Mouse (Mus musculus): ENCODE results near the gene Olfr406. TPM values are rescaled to one million over a fixed set of nuclear protein-coding genes. Genes with fewer than 3 reads are reported as not detected.

The Olfr406 gene
- not detected for total RNA-seq (2021)

DNA sequence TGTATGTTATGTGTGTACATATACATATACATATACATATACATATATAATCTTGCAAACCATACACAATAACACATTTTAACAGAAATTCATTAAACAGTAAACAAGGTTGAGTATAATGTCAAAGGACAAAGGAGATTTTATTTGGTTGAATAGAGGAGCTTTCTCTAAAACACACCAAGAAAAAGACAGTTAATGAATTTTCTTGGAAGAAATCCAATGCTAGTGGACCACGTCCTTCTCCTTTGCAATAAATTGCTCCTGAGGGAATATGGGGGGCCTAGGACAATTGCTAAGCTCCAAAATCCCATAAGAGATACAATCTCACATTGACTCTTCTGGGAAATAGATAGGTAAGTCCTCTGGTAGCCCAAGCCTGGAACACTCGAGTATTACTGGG lies at the start of gene Olfr406:
Olfr406 (plus strand) TSS at position 301 of the 400 bp plus-strand sequence.
- no peak for DNase-seq
- intact Hi-C loops (cut with DNase I): no loop called here

DNA sequence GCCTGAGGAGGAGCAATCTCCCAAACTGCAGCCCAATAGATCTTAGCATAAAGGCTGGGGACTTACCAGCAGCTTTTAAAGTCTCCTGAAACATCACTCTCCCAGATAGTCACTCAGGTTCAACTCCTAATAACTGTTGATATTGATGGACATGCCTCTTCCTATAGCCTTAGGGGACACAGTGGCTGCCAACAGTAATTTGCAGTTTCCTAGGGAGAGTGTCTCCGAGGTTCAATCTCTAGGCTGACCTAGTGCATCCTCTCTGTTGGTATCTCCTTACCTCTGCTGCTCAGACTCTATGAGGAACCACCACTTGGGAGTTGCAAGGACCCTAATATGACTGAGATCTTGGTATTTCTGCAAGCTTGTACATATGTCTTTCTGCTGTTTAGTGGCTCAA lies 48.3 kb upstream of the Olfr406 start, which contains the start of gene Olfr43:
Olfr43 (minus strand) TSS at position 101 of the 400 bp plus-strand sequence.
- DNase-seq: no peak
- intact Hi-C loops (cut with DNase I): no loop called here

DNA sequence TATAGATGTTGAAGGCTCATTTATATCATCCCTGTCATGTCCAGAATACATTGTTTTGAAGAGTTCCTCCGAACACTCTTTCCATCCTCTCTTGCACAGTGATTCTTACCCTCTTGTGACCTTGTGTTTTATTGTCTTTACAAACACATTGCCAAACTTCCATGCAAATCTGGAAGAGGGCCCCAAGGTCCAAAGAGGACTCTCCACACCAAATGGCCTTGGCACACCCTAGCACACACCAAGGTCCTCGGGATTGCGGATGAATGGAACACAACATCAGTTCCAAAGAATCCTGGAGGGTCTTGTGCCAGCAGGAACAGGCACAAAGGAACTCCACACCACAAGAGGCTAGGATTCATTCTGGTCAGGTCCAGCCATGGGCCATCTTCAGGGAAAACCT lies 18.4 kb upstream of the Olfr406 start:
- no peak for DNase-seq
- intact Hi-C loops (cut with DNase I): no loop called here

DNA sequence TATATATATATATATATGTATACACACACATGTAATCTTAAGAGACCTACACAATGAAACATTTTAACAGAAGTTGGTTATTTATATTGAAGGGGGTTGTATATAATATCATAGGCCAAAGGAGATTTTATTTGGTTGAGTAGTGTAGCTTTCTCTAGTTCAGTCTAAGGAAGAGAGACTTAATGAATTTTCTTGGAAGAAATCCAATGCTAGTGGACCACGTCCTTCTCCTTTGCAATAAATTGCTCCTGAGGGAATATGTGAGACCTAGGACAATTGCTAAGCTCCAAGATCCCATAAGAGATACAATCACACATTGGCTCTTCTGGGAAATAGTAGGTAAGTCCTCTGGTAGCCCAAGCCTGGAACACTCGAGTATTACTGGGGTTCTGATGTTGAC lies 23.8 kb downstream of the Olfr406 start, which contains the start of gene Olfr59:
Olfr59 (plus strand) TSS at position 301 of the 400 bp plus-strand sequence.
- intact Hi-C loops (cut with DNase I): no loop called here
- DNase-seq: no peak

DNA sequence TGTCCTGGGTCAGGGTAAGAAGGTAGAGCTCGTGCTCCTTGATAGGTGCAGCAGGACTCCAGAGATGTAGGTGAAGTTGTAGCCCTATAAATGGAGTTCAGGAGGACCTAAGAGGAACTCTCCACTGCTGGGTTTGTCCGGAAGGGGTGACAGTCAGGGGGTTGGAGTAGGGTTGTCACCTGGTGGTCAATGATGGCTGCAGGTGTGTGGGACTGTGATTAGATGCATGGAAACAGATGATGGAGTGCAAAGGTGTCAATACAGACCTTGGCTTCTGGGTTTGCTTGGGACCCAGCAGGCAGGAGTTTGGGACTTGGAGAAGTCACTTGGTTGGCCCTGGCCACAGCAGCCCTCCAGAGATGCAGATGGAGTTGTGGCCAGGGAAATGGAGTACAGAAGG lies 27.6 kb downstream of the Olfr406 start:
- no peak for DNase-seq
- intact Hi-C loops (cut with DNase I): no loop called here

Other genes with a start within 250 kb of the Olfr406 start
- not detected for gene Olfr139, start 203.3 kb upstream of the Olfr406 start, total RNA-seq (2021)
- gene Olfr399, start 203.2 kb upstream of the Olfr406 start, total RNA-seq (2021): not detected
- gene Zfp616, start 189.9 kb upstream of the Olfr406 start, total RNA-seq (2021): not detected
- gene Olfr401, start 146.1 kb upstream of the Olfr406 start, total RNA-seq (2021): not detected
- gene Olfr402, start 106.3 kb upstream of the Olfr406 start, total RNA-seq (2021): not detected
- not detected for gene Olfr403, start 73.6 kb upstream of the Olfr406 start, total RNA-seq (2021)
- not detected for gene Olfr43, start 48.4 kb upstream of the Olfr406 start, total RNA-seq (2021)
- not detected for gene Olfr59, start 23.9 kb downstream of the Olfr406 start, total RNA-seq (2021)
- not detected for gene Olfr410, start 78.2 kb downstream of the Olfr406 start, total RNA-seq (2021)
- gene Olfr411, start 92.8 kb downstream of the Olfr406 start, total RNA-seq (2021): not detected
- gene Olfr412, start 102.3 kb downstream of the Olfr406 start, total RNA-seq (2021): not detected

Measured in heart, postnatal 10 days (tissue).